Mouse (Mus musculus) lung, adult 2 months (tissue): ENCODE measurements around the gene Olfr583. TPM values are rescaled to one million over a fixed set of nuclear protein-coding genes. Genes with fewer than 3 reads are reported as not detected.

ENCODE experiments used
- DNase-seq: peaks from one replicate; pipeline ENCODE4 v3.0.0; 2022
- H3K4me1 ChIP-seq: fragments of 200-500 bp; 2 replicates; pipeline ENCODE4 v1.6.1; 2011; ENCODE audit warnings: low read length; ENCODE audit not compliant: control insufficient read depth, insufficient read depth
- H3K4me3 ChIP-seq: fragments of 200-500 bp; replicated peaks from 2 replicates; pipeline ENCODE3; 2011; ENCODE audit warnings: low read depth, mild to moderate bottlenecking, control low read depth, low read length; ENCODE audit errors: extremely low read depth
- CTCF ChIP-seq: fragments of 200-500 bp; IDR thresholded peaks from 2 replicates; pipeline ENCODE4 v1.5.1; 2011; ENCODE audit warnings: mild to moderate bottlenecking, low read length, control low read depth; ENCODE audit not compliant: insufficient read depth
- POLR2A ChIP-seq: fragments of 200-500 bp; IDR thresholded peaks from 2 replicates; pipeline ENCODE4 v1.6.1; 2011; ENCODE audit warnings: low read depth, mild to moderate bottlenecking, control low read depth, low read length, borderline replicate concordance; ENCODE audit errors: extremely low read depth
- WGBS: fragments of 180-500 bp; shearing (Covaris S2); methylation state at CpG from one replicate; pipeline ENCODE4 v1.1.7; 2018; 5-methylcytosine and 5-hydroxymethylcytosine counted together
- polyA plus RNA-seq: library from polyadenylated mRNA; depleted of rRNA; stranded (reverse); fragments of >200 nt; gene quantifications from 2 replicates; pipeline ENCODE4 v1.2.3, GENCODE M21; 2012; rRNA removed

Gene Olfr583
- not detected in 2 replicates for polyA plus RNA-seq

GRCm38 (mm10) chr7:103051000-103051399 is at the start of gene Olfr583:
Gene Olfr583 (plus strand): TSS chr7:103051300.
- 85% methylated on average over 1 of the region's 1 CpGs for WGBS
- DNase-seq, result no peak
- no peak within 1 kb of the TSS for H3K4me3 ChIP-seq
- no peaks in the 10 kb centered on the region for H3K4me1 ChIP-seq
- TF ChIP-seq POLR2A, result no peak
- TF ChIP-seq CTCF, result no peak

GRCm38 (mm10) chr7:103037724-103038123 is 13.4 kb upstream of the Olfr583 start, which contains the start of gene Olfr582:
Gene Olfr582 (plus strand): TSS chr7:103038024.
- Histone ChIP-seq H3K4me3 (no peak within 1 kb of the TSS), H3K4me1 (no peaks in the 10 kb centered on the region)
- DNase-seq, result no peak
- TF ChIP-seq POLR2A, result no peak
- no peak for TF ChIP-seq CTCF

- Histone ChIP-seq H3K4me3 (no peak within 1 kb of the TSS), H3K4me1 (no peaks in the 10 kb centered on the region)
- 75% methylated on average over 1 of the region's 1 CpGs for WGBS
- TF ChIP-seq POLR2A (no peak), CTCF (no peak)
- no peak for DNase-seq
Observed at GRCm38 (mm10) chr7:103081585-103081984, 30.5 kb downstream of the Olfr583 start, which contains the start of gene Olfr584. Gene Olfr584 (plus strand): TSS chr7:103081885.

- Histone ChIP-seq H3K4me3 (no peak within 1 kb of the TSS), H3K4me1 (no peaks in the 10 kb centered on the region)
- no peak for TF ChIP-seq CTCF
- no peak for TF ChIP-seq POLR2A
- DNase-seq, result no peak
- WGBS, result 68% methylated on average over 1 of the region's 1 CpGs
Observed at GRCm38 (mm10) chr7:103097420-103097819, 46.3 kb downstream of the Olfr583 start, which contains the start of gene Olfr585. Gene Olfr585 (plus strand): TSS chr7:103097720.

Other genes starting within 250 kb of the Olfr583 start
- gene Olfr564, start 247.8 kb upstream of the Olfr583 start, polyA plus RNA-seq, result not detected in 2 replicates
- gene Olfr566, start 192.5 kb upstream of the Olfr583 start, polyA plus RNA-seq, result not detected in 2 replicates
- gene Olfr568, start 174.2 kb upstream of the Olfr583 start, polyA plus RNA-seq, result not detected in 2 replicates
- not detected in 2 replicates for gene Olfr569, start 160.4 kb upstream of the Olfr583 start, polyA plus RNA-seq
- not detected in 2 replicates for gene Olfr570, start 156.7 kb upstream of the Olfr583 start, polyA plus RNA-seq
- gene Olfr571, start 133.8 kb upstream of the Olfr583 start, polyA plus RNA-seq, result not detected in 2 replicates
- gene Olfr572, start 126.9 kb upstream of the Olfr583 start, polyA plus RNA-seq, result not detected in 2 replicates
- not detected in 2 replicates for gene Olfr573-ps1, start 108.7 kb upstream of the Olfr583 start, polyA plus RNA-seq
- not detected in 2 replicates for gene Olfr574, start 102.8 kb upstream of the Olfr583 start, polyA plus RNA-seq
- not detected in 2 replicates for gene Olfr575, start 92.5 kb upstream of the Olfr583 start, polyA plus RNA-seq
- not detected in 2 replicates for gene Olfr576, start 88.6 kb upstream of the Olfr583 start, polyA plus RNA-seq
- gene Olfr577, start 75.4 kb upstream of the Olfr583 start, polyA plus RNA-seq, result not detected in 2 replicates
- not detected in 2 replicates for gene Olfr578, start 62.0 kb upstream of the Olfr583 start, polyA plus RNA-seq
- gene Olfr582, start 13.3 kb upstream of the Olfr583 start, polyA plus RNA-seq, result not detected in 2 replicates
- gene Olfr584, start 30.6 kb downstream of the Olfr583 start, polyA plus RNA-seq, result not detected in 2 replicates
- not detected in 2 replicates for gene Olfr585, start 46.4 kb downstream of the Olfr583 start, polyA plus RNA-seq
- not detected in 2 replicates for gene Olfr586, start 74.3 kb downstream of the Olfr583 start, polyA plus RNA-seq
- not detected in 2 replicates for gene Olfr588-ps1, start 89.6 kb downstream of the Olfr583 start, polyA plus RNA-seq
- gene Olfr589, start 105.1 kb downstream of the Olfr583 start, polyA plus RNA-seq, result not detected in 2 replicates
- not detected in 2 replicates for gene Olfr591, start 127.0 kb downstream of the Olfr583 start, polyA plus RNA-seq
- not detected in 2 replicates for gene Olfr592, start 133.5 kb downstream of the Olfr583 start, polyA plus RNA-seq
- not detected in 2 replicates for gene Olfr593, start 160.6 kb downstream of the Olfr583 start, polyA plus RNA-seq
- not detected in 2 replicates for gene Olfr594, start 165.7 kb downstream of the Olfr583 start, polyA plus RNA-seq
- not detected in 2 replicates for gene Usp17ld, start 201.2 kb downstream of the Olfr583 start, polyA plus RNA-seq